Mouse (Mus musculus) ovary, postnatal 10 days (tissue): Measurements from ENCODE around the gene Slitrk3.
A peak's percentile ranks its signal among the peaks of the same experiment; 100 is the strongest.
"Not testable (repeated sequence)": the region's sequence is repeated elsewhere in the genome, so short reads cannot be mapped to it uniquely, and the experiment has no call there.

Experiments used
- DNase-seq: peaks from one replicate; pipeline ENCODE4 v3.0.0; 2022; ENCODE audit warnings: low spot score

The Slitrk3 gene

DNA sequence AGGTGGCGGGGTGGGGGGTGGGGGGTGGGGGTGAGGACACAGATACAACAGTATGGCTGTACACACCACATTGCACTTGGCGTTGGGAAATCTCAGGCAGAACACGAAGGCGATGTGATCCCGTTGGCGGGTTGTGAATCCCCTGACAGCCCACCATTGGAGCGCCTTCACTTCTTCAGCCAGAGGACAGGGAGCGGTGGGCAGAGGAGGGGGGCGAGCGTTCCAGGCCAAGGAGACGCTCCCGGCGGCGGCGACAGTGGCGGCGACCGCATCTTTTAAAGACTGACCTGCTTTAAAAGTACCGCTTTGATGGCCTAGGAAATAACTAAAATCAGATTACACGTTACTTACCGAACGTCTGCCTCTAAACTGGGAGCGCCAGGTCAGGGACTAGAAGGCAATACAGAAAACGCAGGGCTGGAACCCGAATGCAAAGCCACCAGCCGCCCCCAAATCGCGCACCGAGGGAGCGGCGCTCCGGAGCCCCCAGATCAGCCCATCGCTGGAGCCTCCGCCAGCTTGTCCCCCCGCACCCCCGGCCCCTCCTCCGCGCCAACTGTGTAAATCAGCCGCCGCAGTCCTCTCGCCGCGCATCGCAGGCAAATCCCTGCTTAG lies at the start of gene Slitrk3:
Slitrk3 (minus strand) TSS at position 607 of the 615 bp plus-strand sequence.
- DNase-seq: no peak

DNA sequence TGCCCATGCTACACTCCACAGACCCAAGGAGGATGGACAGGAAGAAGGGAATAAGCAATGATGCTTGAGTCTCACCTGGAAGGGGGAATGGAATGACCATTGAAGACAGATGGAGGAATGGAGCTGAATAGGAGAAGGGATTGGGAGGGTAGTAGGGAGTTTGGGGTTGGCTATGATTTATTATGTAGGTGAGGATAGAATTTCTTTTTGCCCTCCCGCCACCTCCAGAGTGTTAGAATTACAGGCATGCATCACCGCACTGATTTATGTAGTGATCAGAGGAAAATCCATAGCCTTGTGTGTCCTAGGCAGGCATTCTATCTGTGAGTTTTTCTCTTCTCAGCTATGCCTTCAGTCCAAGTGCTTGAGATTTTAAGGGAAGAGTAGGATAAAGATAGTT lies 36.8 kb upstream of the Slitrk3 start:
- not testable (repeated sequence) for DNase-seq

DNA sequence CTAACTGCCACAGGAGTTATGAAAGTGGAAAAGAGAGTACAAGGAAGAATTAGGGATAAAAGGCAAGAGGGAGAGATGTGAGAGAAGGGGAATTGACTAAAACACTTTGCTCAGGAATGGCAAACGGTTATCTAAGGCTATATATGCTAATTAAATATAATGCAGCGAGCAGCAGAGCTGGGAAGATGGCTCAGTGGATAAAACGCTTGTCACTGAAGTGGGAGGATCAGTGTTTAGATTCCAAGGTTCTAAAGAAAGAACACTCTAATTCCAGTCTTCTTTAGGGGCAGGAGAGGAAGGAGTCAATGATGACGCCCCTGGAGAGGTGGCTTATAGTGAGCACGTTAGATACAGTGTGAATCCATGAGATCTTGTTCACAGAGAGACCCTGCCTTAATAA lies 27.0 kb upstream of the Slitrk3 start:
- no peak for DNase-seq

DNA sequence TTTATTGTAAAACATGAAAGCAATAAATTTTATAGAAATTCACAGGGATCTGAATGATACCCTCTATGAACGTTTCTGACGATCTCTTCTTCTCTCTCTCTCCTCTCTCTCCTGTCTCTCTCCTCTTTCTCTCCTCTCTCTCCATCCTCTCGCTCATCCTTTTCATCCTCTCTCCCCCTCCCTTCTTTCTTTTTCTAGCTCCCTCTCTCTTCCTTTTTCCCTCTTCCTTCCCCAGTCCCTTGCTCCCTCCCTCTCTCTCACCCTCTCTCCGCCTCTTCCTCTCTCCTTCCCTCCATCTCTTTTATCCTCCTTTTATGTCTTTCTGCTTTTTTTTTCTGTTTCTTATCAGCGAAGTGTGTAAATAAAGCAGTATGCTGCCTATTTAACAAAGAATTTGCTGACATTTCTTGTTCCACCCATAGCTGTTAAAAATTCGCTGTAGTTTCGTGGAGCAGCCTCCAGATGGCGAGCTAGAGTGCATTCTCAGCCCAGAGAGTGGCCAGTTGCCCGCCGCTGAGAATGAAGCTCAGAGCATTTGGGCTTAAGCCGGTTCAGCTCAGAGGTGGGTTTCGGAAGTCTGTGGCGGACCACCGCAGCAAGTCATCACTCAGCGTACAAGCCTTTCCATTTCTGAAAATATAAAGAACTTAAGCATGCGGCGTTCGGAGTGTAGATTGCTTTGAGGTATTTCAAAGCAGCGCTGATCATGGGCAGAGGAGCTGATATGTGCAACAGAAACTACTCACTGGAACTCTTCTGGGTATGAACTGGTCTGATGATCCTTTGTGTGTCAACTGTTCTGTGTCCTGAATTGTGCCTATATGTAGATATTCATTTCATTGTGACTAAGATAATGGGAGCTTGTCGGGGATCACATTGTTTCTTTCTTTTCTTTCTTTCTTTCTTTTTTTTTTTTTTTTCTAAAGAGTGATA lies 8.5 kb upstream of the Slitrk3 start:
- peak; percentile 13 for DNase-seq

DNA sequence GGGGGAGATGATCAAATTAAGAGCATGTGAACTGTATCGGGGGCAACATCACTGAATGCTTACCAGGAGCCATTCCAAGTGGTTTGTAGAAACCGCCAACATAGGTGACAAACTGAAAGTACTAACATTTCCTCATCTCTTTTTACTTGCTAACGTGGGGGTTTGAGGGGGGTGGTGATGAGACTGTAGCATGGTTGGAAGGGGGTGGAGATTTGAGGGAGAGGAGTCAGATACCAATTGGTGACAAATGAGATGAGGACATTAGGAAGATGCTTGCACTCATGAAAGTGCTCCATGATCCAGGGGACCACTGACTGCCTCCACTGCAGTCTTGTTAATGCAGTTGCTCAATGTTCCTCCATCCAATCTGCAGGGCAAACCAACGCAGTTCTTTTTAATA lies 587 bp upstream of the Slitrk3 start:
- no peak for DNase-seq

DNA sequence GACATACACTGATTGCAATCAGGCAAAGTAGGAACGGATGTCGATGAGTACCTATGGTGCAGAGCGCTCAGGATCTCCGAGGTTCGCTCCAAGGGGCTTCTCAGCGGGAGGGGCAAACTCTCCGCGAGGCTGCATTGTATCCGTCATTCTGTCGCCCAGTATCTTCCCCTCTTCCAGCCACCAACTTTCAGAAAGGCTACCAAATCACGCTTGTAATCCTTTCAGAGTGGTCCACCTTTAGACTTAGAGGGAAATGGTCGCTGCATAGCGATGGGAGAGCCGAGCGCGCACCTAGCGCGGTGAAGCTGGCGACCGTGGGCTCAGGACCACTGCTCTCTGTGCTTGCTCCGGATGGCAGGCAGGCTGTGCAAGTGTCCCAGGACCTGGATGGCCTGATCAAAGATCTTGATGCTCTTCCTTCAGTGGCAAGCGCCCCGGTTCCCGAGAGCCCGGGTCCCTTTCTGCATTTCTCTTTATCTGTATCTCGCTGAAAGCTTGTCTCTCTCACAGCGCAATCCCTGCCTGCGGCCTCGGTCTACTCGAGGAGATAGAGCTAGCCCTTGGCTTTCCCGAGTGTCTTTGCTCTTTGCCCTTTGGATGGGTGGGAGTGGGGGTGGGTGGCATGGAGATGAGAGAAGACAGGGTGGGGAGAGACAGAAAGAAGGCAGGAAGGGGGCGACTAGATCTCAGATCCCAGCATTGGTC lies 959 bp downstream of the Slitrk3 start:
- no peak for DNase-seq

DNA sequence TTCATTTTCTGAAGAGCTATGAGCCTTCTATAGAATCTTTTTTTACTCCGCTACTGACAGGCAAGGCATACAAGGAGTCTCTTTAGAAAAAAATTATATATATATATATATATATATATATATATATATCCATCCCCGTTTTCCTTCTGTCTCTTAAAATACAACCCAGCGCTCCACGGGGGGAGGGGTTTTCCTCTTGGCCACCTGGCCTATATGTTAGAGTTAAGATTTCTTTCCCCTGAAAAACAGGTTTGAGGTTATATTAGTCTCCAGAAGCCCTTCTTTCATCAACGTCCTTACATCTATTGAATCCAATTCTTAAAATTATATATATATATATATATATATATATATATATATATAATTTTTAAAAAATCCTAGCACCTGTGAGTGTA lies 1.6 kb downstream of the Slitrk3 start:
- no peak for DNase-seq

DNA sequence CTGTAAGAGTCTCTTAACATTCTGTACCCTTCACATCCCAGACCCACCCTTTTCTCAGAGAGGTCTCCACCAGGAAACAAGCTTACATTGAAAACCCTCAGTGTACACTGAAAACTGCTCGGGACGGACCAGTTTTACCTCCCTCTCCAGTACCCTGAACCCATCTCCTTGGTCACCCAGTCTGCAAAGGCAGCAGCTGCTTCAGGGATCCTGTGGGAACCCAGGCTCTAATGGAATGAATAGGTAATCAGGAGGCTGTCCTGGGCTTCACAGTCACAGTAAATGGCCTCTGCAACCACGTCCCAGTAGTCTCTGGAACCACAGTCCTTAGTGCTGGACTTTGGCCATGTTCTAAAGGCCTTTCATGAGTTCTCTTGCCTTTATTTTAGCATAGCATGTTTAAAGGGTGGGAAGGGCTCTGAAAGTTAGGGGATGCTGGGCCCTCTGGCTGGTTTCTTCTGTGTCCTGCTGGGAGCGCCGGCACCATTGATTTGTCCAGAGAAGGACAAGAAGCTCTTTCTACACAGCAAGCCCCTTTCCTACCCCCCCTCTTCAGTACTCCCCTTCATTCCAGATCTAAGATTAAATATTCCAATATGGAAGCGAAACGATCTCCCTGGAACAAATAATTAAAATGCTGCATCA lies 2.1 kb downstream of the Slitrk3 start:
- DNase-seq: no peak

DNA sequence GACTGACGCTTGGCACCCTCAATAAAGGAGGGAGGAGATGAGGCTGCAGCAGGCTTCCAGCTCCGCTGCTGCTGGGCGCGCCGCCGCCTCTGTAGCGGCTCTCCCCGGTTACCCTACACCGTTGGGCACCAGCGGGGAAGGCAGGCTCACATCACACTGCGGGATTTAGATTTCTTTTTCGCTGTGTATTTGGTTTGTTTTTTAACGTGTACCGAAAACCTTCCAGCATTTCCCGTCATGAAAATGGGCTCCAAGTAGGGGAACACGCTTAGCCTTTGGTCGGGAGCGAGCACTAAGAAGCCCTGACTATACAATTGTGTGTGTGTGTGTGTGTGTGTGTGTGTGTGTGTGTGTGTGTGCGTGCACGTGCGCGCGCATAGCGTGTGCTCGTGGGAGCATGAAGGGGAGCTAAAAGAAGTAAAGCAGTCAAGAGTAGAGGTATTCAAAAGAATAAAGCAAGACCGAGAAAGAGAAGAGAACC lies 4.1 kb downstream of the Slitrk3 start:
- no peak for DNase-seq

DNA sequence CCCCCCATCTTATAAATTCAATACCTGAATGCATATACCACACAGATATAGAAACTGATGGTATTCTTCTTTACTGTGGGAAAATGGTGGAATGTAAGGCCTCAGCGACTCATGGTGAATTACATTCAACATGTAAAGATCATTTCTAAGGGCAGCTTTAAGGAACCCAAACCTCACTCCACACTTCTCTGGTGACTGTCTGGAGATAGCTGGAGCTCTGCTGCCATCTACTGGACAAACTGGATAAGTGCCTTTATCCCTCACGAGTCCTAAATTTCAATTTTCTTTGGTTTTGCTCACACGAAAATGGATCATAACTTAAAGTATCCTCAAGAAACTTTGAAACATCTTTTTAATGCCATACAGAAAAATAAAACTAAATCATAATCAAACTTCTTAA lies 11.4 kb downstream of the Slitrk3 start:
- DNase-seq: no peak

DNA sequence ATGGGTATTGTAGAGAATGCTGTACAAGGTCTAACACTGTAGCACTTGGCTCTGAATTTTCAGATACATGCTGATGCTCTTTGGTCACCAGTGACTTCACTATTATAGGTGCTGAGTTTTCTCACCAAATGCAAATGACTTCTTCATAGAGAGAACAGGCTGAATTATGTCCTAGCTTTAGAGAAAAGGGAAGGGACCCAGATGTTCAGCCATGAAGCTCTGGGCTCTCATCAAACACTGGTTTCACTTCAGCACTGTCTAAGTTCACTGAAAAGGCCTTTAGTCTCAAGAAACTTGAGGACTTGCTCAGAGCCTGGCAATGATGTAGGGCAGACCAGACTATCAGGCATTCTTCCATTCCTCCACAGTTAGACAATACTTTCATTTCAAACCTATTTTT lies 15.3 kb downstream of the Slitrk3 start:
- no peak for DNase-seq

DNA sequence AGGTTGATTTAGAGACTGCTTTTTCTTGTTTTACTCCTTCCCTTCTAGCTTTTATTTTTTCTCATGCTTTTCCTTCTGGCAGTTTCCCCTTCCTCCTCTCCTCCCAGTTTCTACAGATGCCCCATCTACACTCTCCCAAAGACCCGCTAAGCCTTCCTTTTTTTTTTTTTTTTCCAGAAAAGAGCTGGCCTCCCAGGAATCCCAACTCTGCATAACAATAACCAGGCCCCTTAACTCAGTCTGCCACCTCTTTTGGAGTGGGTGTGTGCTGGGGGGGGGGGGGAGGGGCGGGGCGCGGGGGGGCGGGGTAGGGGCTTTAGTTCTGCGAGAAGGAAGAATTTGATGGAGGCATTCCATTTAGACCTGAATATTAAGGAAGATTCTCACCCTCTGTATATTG lies 51.6 kb downstream of the Slitrk3 start:
- DNase-seq: no peak

DNA sequence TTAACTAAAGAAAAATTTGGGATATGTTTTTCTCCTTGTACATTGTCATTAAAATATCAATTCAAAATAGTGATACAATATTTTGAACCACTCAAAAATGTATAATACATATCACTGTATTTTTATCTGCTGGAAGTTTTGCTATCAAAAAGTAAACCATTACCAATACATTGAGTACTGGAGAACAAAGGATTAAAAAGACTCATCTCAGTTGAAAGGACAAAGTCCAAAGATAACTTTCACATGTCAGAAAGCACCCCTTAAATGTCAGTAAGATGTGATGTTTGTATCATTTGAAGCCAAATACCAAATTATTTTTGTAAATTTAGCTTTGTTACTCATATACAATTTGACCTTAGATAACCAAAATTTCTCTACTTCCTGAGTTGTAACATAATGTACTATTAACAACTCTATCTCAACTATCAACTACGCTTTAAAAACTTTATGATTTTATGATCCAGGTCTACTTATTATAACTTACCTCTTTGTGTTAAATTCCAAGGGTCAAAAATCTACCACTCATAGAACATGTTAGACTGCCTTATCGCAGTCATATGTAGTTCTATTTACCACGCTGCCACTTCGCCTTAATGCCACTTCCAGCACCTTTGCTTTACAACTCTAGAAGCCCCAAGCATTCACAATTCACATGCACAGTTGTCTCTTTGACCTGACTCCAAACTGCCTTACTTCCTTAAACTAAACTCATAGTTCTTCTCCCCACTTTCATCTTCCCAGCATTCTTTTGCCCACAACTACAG lies 54.5 kb downstream of the Slitrk3 start:
- DNase-seq: no peak

DNA sequence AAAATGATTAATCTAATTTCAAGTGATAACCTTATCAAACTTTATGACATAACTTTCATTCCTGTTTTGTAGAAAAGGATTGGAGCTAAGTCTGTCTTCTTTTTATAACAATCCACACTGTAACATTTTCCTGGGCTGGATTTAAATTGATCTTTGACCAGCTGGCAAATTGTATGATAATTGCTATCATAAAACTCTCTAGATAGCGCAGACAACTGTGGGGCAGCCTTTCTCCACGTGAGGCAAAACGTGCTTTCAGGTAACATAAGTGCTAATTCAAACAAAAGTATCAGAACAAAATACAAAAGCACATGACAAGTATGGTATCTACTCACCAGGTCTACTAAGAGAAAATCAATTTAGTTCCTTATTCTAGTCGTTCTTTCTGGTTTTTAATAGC lies 60.1 kb downstream of the Slitrk3 start:
- no peak for DNase-seq
